Mouse (Mus musculus): ENCODE measurements around the gene Faap24. TPM values are rescaled to one million over a fixed set of nuclear protein-coding genes. Genes with fewer than 3 reads are reported as not detected.

Gene Faap24
- 6.9 and 7.5 TPM in 2 replicates for polyA plus RNA-seq (2012; rRNA removed)

DNA sequence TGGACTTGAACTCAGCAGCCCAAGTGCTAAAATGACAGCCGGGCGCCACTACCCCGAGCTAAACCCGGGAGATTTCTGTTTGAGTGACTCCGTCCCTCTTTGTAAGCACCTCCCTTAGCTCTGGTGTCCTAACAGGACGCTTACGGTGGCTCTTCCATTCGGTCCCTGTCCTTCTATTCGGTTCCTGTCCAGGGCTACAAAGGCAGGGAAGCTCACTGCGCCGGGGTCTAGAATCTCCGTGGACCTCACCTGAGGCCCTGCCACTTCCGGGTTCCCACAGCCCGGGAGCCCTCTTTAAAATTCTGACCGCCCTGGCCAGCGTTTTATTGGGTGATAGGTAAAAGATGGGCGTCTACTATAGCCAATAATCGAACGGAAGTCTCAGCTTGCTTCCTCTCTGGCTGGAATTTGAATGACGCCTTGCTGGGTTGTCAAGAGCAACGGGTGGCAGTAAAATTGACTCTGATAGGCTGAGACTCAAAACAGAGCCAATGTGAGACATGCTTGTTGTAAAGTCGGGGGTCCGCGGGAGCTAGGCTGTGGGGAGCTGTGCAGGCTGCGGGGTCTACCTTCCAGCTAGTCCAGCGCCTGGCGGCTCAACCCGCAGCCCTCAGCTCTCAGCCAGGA lies at the start of gene Faap24, which contains the start of gene Cep89:
TSS of gene Faap24 (minus strand) at position 295 of the 627 bp plus-strand sequence.
TSS of gene Cep89 (plus strand) at position 494 of the 627 bp plus-strand sequence.

Other genes with a start within 250 kb of the Faap24 start
- 7.6 and 7.9 TPM in 2 replicates for gene Slc7a10, start 210.5 kb downstream of the Faap24 start, polyA plus RNA-seq (2012; rRNA removed)
- gene Lrp3, start 181.3 kb downstream of the Faap24 start, polyA plus RNA-seq (2012; rRNA removed), result 86.4 and 92.5 TPM in 2 replicates
- gene Gpatch1, start 78.4 kb downstream of the Faap24 start, polyA plus RNA-seq (2012; rRNA removed), result 16.8 and 18.1 TPM in 2 replicates
- gene Rhpn2, start 62.7 kb downstream of the Faap24 start, polyA plus RNA-seq (2012; rRNA removed), result 1.6 and 2.4 TPM in 2 replicates
- 34.6 and 37.7 TPM in 2 replicates for gene Cep89, start 199 bp upstream of the Faap24 start, polyA plus RNA-seq (2012; rRNA removed)
- gene Slc7a9, start 52.0 kb upstream of the Faap24 start, polyA plus RNA-seq (2012; rRNA removed), result 0.07 and 0.21 TPM in 2 replicates
- gene Tdrd12, start 140.9 kb upstream of the Faap24 start, polyA plus RNA-seq (2012; rRNA removed), result 0.25 and 0.31 TPM in 2 replicates
- gene Nudt19, start 159.5 kb upstream of the Faap24 start, polyA plus RNA-seq (2012; rRNA removed), result 47.6 and 49.7 TPM in 2 replicates
- 0.23 and 0.26 TPM in 2 replicates for gene Rgs9bp, start 188.7 kb upstream of the Faap24 start, polyA plus RNA-seq (2012; rRNA removed)
- 30.1 and 30.4 TPM in 2 replicates for gene Ankrd27, start 189.4 kb upstream of the Faap24 start, polyA plus RNA-seq (2012; rRNA removed)